ENCODE assay signal across 1 mouse cellular context in genomic region chr7:19473875-19474443, GRCm38 (mm10).
TF ChIP-seq lines count a peak whose summit lies in the region.

No protein-coding gene starts in this region.

TF ChIP-seq in C2C12, 6 proteins besides CTCF, POLR2A, EP300 and RAD21:
- TF ChIP-seq USF1 (IDR thresholded peaks at IDR 0.05; ENCODE audit: low read depth) (no peak), MYOD1 (IDR thresholded peaks at IDR 0.05; ENCODE audit: control insufficient read depth, insufficient read length, low read depth) (no peak), CEBPB (IDR thresholded peaks at IDR 0.05; ENCODE audit: low read depth) (no peak), MYOG (IDR thresholded peaks at IDR 0.05; ENCODE audit: control insufficient read depth, extremely low read depth, insufficient read length) (no peak), FOSL1 (IDR thresholded peaks at IDR 0.05; ENCODE audit: insufficient read depth, low read length, poor library complexity, severe bottlenecking) (no peak), MAX (IDR thresholded peaks at IDR 0.05) (no peak)
